Mouse (Mus musculus) liver, embryonic 14.5 days (tissue): ENCODE measurements at regions not wholly inside any gene's neighbourhood (a gene's known extent, or its start where the extent isn't known, plus 50 kb on each side); places are given as distances from the start of the nearest gene placed in this dataset.

ENCODE experiments used
- CTCF ChIP-seq: IDR thresholded peaks from 2 replicates; pipeline ENCODE4 v1.5.1; 2016; ENCODE audit warnings: antibody characterized with exemption, low read depth, control low read depth
- EP300 ChIP-seq: IDR thresholded peaks from 2 replicates; pipeline ENCODE4 v1.6.1; 2016; ENCODE audit warnings: antibody characterized with exemption, low read depth

DNA sequence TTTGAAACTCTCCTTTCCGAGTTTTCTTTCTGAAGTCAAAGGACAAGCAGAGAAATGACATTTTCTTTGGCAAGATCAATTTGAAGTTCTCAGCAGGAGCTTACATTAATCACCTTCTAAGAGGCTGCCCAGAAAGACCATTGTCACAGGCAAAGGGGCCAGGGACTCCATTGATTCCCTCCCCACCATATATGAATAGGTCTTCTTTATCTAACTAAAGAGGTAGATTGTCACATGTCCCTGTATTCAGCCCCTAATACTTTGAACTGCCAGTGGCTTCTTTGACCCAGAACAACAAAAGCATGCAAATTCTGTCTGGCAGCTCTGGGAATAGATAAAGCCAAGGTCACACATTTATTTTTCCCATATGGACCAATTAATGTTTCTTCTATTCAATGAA lies 602.6 kb downstream of the Hs3st4 start:
- TF ChIP-seq CTCF (no peak), EP300 (no peak)
